Mouse (Mus musculus) embryonic facial prominence, embryonic 11.5 days (tissue): ENCODE data around the gene Dscaml1. TPM values are rescaled to one million over a fixed set of nuclear protein-coding genes. Genes with fewer than 3 reads are reported as not detected.
A peak's percentile ranks its signal among the peaks of the same experiment; 100 is the strongest.

Source experiments
- ATAC-seq: fragments of 200-750 bp; cut with Nextera tagmentation; replicated peaks from 2 replicates; pipeline ENCODE4 v1.8.0; 2017; ENCODE audit warnings: low read depth; ENCODE audit not compliant: insufficient number of reproducible peaks, low FRiP score, low TSS enrichment
- DNase-seq: peaks from one replicate; pipeline ENCODE4 v3.0.0-alpha.2; 2015; ENCODE audit warnings: low spot score
- H3K27ac ChIP-seq: fragments of 300-500 bp; sonication (generic); replicated peaks from 2 replicates; pipeline ENCODE4 v1.5.1; 2014; ENCODE audit warnings: mild to moderate bottlenecking, low read depth, low read length, control low read depth
- H3K27me3 ChIP-seq: fragments of 300-500 bp; sonication (generic); 2 replicates; pipeline ENCODE4 v1.6.1; 2014; ENCODE audit warnings: mild to moderate bottlenecking, low read length, moderate library complexity, mixed read lengths; ENCODE audit not compliant: control insufficient read depth, insufficient read depth
- H3K36me3 ChIP-seq: fragments of 300-500 bp; sonication (generic); replicated peaks from 2 replicates; pipeline ENCODE4 v1.6.1; 2014; ENCODE audit warnings: low read depth, mild to moderate bottlenecking, low read length, moderate library complexity, mixed read lengths; ENCODE audit not compliant: control insufficient read depth, insufficient read depth
- H3K4me1 ChIP-seq: fragments of 300-500 bp; sonication (generic); 2 replicates; pipeline ENCODE4 v1.6.1; 2014; ENCODE audit warnings: low read length, mixed read lengths; ENCODE audit not compliant: control insufficient read depth, insufficient read depth
- H3K4me2 ChIP-seq: fragments of 300-500 bp; sonication (generic); 2 replicates; pipeline ENCODE4 v1.6.1; 2014; ENCODE audit warnings: low read depth, mild to moderate bottlenecking, control low read depth, low read length, moderate library complexity
- H3K4me3 ChIP-seq: fragments of 300-500 bp; sonication (generic); 2 replicates; pipeline ENCODE4 v1.5.1; 2014; ENCODE audit warnings: low read depth, low read length, control low read depth
- H3K9ac ChIP-seq: fragments of 300-500 bp; sonication (generic); replicated peaks from 2 replicates; pipeline ENCODE4 v1.6.1; 2014; ENCODE audit warnings: mild to moderate bottlenecking, control low read depth, low read length
- H3K9me3 ChIP-seq: fragments of 300-500 bp; sonication (generic); replicated peaks from 2 replicates; pipeline ENCODE4 v1.6.1; 2016; ENCODE audit warnings: mild to moderate bottlenecking, low read length, inconsistent platforms, mixed read lengths; ENCODE audit not compliant: control insufficient read depth
- WGBS: fragments of 180-500 bp; shearing (Covaris S2); extraction: QIAGEN DNeasy Blood & Tissue Kit; methylation state at CpG from one replicate; pipeline ENCODE4 v1.1.7; 2014; 5-methylcytosine and 5-hydroxymethylcytosine counted together
- polyA plus RNA-seq: library from polyadenylated mRNA; unstranded; fragments of >200 nt; fragmentation: Nextera tagmentation; extraction: Ambion mirVana; gene quantifications from 2 replicates; pipeline ENCODE4 v1.2.1, GENCODE M21; 2014

The Dscaml1 gene
- polyA plus RNA-seq, 1 experiment from 2014 or later = 0.76 TPM

DNA sequence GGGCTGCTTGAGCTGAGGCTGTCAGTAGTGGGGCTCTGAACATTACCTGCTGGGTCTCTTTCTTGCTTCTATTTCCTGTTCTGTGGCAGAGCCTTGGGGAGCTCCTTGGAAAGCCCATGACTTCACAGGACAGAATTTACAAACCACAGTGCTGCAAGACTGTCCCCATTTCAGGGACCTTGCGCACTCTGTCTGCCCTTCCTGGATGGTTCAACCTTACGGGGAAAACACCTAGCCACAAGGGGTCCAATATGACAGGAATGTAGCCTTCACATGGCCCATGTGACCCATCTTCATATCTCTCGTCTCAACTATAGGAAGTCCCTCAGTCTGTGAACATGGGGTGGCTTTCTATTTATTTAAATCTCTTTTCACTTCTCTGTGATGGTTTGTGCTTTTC lies 68.5 kb downstream of the Dscaml1 start:
- DNase-seq = no peak

DNA sequence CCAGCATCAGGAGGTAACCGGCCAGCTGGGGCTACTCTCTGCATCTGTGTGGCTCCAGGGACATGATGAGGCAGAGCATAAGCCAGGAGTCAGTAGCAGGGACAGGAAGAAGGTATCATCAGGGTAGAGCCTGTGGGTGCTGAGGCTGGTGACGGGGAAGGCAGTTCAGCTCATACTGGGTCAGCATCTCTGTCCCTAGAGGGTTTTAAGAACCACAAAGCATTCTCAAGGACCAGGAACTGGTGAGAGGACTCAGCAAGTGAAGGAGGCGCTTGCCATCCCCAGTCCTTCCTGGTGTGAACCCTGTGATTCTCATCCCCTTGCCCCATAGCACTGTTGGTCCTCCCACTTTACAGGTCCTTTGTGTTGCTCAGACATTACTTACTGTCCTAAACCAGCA lies 69.9 kb downstream of the Dscaml1 start:
- Histone ChIP-seq H3K27ac (no peak overlapping the region), H3K27me3 (no peaks in the 10 kb centered on the region), H3K9ac (no peak overlapping the region), H3K4me2 (no peak overlapping the region), H3K4me3 (no peak overlapping the region), H3K4me1 (no peaks in the 10 kb centered on the region), H3K9me3 (no peaks in the 10 kb centered on the region), H3K36me3 (no peaks in the 10 kb centered on the region)
- DNase-seq (no peak), ATAC-seq (no peak)
- WGBS = 78% methylated on average over 3 of the region's 3 CpGs

More for the DNA sequence above, 68.5 kb downstream of the Dscaml1 start:
- H3K4me1 ChIP-seq = no peaks in the 10 kb centered on the region
- 85% methylated on average over 3 of the region's 3 CpGs for WGBS
- no peaks in the 10 kb centered on the region for H3K36me3 ChIP-seq
- H3K27ac ChIP-seq = no peak overlapping the region
- no peaks in the 10 kb centered on the region for H3K9me3 ChIP-seq
- no peak overlapping the region for H3K4me3 ChIP-seq
- H3K4me2 ChIP-seq = no peak overlapping the region
- no peak overlapping the region for H3K9ac ChIP-seq
- no peak for ATAC-seq
- no peaks in the 10 kb centered on the region for H3K27me3 ChIP-seq

DNA sequence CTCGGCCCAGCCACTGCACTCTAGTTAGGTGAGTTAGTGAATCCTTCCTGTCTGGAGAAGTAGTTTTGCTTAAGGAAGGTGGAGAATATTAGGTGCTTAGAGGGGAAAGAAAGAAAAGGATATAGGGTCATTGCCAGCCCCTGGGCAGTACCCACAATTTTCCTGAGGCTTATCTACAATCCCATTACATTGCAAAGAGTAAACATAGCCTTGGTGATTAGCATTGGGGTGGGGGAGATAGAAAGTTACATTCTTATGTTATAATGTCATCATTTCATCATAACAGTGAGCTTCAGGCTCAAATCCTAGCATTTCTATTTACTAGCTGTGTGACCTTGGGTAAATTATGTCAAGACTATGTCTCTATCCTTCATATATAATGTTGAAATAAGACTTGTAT lies 70.5 kb downstream of the Dscaml1 start:
- H3K4me2 ChIP-seq = no peak overlapping the region
- ATAC-seq = no peak
- no peak overlapping the region for H3K4me3 ChIP-seq
- no peaks in the 10 kb centered on the region for H3K9me3 ChIP-seq
- H3K36me3 ChIP-seq = no peaks in the 10 kb centered on the region
- no peaks in the 10 kb centered on the region for H3K27me3 ChIP-seq
- no peaks in the 10 kb centered on the region for H3K4me1 ChIP-seq
- 83% methylated on average over 1 of the region's 1 CpGs for WGBS
- no peak overlapping the region for H3K9ac ChIP-seq
- no peak for DNase-seq
- no peak overlapping the region for H3K27ac ChIP-seq

DNA sequence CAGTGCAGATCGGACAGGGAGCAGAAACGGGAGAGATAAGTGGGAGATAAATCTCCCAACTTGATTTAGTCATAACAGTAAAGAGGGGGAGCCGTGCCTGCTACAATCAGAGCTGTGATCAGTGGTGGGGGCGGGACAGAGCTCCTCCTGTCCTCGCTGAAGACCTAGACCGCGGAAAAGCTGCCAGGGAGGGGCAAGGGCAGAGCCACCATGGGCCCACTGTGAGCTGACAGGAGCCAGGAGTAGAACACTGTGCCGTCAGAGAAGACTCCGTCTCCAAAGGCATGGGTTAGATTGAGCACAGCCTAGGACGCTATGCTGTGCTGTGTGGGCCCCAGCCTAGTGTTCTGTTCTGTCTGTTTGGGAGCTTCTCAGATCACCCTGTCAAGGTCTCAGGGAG lies 72.8 kb downstream of the Dscaml1 start:
- ATAC-seq (no peak), DNase-seq (no peak)
- H3K9me3 ChIP-seq = no peaks in the 10 kb centered on the region
- WGBS = 49% methylated on average over 10 of the region's 10 CpGs
- H3K27me3 ChIP-seq = no peaks in the 10 kb centered on the region
- no peaks in the 10 kb centered on the region for H3K36me3 ChIP-seq
- no peak overlapping the region for H3K4me2 ChIP-seq
- H3K4me1 ChIP-seq = no peaks in the 10 kb centered on the region
- no peak overlapping the region for H3K9ac ChIP-seq
- no peak overlapping the region for H3K27ac ChIP-seq
- H3K4me3 ChIP-seq = no peak overlapping the region

DNA sequence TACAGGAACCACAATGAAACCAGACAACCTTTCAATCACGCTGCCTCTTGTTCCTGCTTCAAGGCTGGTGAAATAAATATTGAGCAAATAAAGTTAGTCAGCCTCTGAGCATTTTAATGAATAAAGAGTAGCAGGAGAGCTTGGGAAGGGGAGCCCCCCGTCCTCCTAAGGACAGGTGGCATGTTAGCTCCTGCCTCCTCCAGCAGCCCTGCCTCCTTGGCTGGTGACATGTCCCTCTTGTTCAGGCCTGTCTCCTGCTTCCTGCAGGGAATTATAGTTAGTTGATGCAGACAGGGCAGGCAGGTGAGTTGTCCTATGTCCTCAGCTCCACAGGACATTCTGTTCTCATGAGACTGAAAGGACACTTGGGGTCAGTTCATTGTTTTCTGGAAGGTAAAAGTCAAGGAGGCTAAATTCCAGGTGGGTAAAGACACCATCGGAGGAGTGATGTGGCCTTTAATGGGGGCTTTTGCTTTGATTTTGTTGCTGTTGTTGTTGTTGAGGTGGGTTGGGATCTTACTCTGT lies 73.7 kb downstream of the Dscaml1 start:
- H3K27ac ChIP-seq = no peak overlapping the region
- 81% methylated on average over 3 of the region's 3 CpGs for WGBS
- no peak overlapping the region for H3K4me2 ChIP-seq
- no peaks in the 10 kb centered on the region for H3K9me3 ChIP-seq
- H3K36me3 ChIP-seq = no peaks in the 10 kb centered on the region
- DNase-seq (no peak), ATAC-seq (no peak)
- no peaks in the 10 kb centered on the region for H3K27me3 ChIP-seq
- no peak overlapping the region for H3K4me3 ChIP-seq
- no peaks in the 10 kb centered on the region for H3K4me1 ChIP-seq
- no peak overlapping the region for H3K9ac ChIP-seq

DNA sequence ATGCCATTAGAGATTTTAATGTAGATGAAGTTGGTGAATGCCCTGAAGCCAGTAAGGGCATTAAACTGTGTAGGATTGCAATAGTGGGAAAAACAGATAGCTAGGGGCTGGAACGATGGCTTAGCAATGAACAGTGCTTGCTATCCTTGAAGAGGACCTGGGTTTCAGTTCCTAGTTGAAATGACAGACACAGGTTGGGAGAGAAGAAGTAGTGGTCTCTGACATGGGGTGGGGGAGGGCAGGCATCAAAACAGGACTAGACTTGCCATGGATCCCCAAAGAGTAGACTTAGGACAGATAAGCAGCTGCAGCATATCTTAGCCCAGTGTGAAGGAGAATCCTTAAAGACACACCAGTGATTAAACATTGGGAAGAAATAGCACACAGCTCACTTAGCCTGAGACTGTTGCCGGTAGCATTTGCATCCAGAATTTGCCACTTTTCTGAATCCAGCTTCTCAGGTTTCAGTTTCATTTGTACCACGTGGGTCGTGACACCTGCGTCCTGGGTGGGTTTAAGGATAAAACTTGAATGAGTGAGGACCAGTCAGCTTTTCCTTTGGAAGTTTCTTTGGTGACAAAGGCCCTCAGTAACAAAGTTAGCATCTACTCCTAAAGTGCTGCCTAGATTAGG lies 75.0 kb downstream of the Dscaml1 start:
- Histone ChIP-seq H3K27me3 (no peaks in the 10 kb centered on the region), H3K4me3 (no peak overlapping the region), H3K9me3 (no peaks in the 10 kb centered on the region), H3K9ac (no peak overlapping the region), H3K4me1 (no peaks in the 10 kb centered on the region), H3K27ac (no peak overlapping the region), H3K4me2 (no peak overlapping the region), H3K36me3 (no peaks in the 10 kb centered on the region)
- peak; percentile 14 for DNase-seq
- ATAC-seq = no peak
- WGBS = 60% methylated on average over 5 of the region's 5 CpGs

DNA sequence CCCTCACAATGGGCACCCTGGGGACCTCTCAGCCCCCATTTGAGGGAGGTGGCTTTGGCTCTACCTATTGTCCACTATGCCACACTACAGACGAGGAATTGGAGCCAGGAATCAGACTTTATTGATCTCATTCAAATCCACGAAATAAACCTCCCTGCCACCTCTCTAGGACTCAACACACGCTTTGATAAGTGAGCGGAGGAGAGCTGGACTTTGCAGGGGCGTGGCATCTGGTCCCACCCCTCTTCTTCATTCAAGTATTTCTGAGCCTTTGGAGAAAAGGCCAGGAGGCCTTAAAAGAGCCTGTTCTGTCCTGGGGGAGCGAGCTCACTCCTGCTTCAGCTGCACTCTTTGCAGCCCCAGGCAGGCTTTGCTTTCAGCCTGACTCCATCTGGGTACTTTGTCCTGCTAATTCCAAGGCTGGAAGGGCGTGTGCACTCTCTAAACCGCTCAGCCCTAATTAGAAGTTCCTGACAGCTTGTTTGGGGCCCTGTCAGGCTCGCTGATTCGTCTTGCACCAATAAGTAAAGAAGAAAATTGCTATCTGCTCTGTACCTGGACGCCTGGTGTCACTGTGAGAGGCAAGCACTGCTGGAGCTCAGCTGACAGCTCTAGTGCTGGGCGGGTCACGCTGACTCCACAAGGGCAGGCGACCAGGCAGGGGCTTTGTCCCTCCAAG lies 75.7 kb downstream of the Dscaml1 start:
- Histone ChIP-seq H3K27ac (no peak overlapping the region), H3K9ac (no peak overlapping the region), H3K27me3 (no peaks in the 10 kb centered on the region), H3K9me3 (no peaks in the 10 kb centered on the region), H3K4me3 (no peak overlapping the region), H3K4me1 (no peaks in the 10 kb centered on the region), H3K36me3 (no peaks in the 10 kb centered on the region), H3K4me2 (no peak overlapping the region)
- DNase-seq = peak; percentile 30
- ATAC-seq = 0 out of 2 replicates have a peak, but pooled peaks have one; percentile 30
- 11% methylated on average over 14 of the region's 14 CpGs for WGBS

DNA sequence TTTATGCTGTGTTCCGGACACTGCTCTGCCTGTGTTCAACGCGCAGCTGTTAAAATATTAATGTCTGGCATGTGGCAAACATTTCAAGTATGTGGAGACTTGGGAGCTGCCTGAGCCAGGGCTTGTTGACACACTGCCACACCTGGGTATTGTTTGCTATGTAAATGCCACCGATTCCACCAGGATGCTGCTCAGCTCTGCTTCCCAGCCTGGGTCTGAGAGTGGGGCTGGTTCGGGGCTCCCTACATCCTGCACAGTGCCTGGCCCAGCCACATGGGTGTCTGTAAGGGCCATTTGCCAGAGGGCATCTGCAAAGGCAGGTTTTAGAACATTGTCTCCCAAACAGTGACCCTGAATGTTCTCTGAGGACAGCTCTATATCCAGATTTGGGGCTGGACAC lies 78.5 kb downstream of the Dscaml1 start:
- no peak overlapping the region for H3K27ac ChIP-seq
- H3K9me3 ChIP-seq = no peaks in the 10 kb centered on the region
- ATAC-seq = no peak
- 52% methylated on average over 5 of the region's 5 CpGs for WGBS
- no peak overlapping the region for H3K4me2 ChIP-seq
- H3K36me3 ChIP-seq = no peaks in the 10 kb centered on the region
- H3K4me3 ChIP-seq = no peak overlapping the region
- no peak overlapping the region for H3K9ac ChIP-seq
- no peaks in the 10 kb centered on the region for H3K4me1 ChIP-seq
- no peaks in the 10 kb centered on the region for H3K27me3 ChIP-seq
- peak; percentile 12 for DNase-seq
